Mouse (Mus musculus) retina, adult 2 months (tissue): ENCODE measurements around the gene BC035947.
A peak's percentile ranks its signal among the peaks of the same experiment; 100 is the strongest.
"Not testable (repeated sequence)": the region's sequence is repeated elsewhere in the genome, so short reads cannot be mapped to it uniquely, and the experiment has no call there.

ENCODE experiments used
- DNase-seq: peaks from one replicate; pipeline ENCODE4 v3.0.0-alpha.2; 2012; ENCODE audit warnings: low read depth, low spot score

Gene BC035947

DNA sequence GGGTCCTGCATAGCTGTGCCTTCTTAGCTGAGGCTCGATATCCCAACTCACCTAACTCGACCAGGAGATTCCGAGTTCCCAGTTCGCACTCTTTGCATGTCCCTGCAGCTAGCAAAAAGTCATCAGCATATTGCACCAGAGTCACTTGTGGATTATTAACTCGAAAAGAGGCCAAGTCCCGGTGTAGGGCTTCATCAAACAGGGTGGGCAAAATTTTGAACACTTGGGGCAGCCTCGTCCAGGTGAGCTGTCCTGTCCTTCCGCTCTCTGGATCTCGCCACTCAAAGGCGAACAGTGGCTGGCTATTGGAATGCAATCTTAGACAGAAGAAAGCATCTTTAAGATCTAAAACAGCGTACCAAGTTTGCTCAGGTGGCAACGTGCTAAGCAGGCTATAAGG, 10.1 kb downstream of the BC035947 start:
- DNase-seq = not testable (repeated sequence)

DNA sequence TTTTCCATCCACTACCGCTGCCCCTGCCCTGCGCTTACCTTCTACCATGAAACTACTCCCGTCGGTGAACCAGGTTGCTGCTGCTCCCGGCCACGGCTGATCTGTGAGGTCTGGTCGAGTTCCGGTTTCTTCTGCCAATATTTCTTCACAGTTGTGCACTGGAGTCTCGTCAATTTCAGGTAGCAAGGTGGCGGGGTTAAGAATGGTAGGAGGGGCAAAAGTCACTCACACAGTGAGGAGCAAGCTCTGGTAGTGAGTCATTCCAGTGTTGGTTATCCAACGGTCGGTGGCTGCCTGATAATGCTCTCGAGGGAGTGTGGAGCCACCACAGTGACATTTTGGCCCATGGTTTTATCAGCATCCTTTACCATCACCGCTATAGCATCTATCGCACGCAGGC, 10.9 kb downstream of the BC035947 start:
- DNase-seq = no peak

DNA sequence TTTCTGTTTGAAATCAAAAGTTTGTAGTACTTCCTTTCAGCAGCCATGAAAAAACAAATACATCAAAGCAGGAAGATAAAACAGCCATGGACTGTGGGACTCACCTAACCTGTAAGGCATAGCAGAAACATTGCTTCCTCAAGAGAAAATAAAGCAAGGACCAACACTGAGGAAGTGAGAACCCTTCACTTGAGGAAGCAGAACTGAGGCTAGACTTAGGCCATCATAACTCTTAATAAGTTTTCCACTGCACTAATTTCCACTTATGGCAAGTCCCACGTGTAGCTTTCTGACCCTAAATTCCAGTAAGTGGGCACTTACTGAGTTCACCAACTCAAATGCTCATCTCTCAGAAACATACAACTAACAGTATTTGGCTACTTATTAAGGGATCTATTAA, 21.8 kb downstream of the BC035947 start:
- DNase-seq = no peak

DNA sequence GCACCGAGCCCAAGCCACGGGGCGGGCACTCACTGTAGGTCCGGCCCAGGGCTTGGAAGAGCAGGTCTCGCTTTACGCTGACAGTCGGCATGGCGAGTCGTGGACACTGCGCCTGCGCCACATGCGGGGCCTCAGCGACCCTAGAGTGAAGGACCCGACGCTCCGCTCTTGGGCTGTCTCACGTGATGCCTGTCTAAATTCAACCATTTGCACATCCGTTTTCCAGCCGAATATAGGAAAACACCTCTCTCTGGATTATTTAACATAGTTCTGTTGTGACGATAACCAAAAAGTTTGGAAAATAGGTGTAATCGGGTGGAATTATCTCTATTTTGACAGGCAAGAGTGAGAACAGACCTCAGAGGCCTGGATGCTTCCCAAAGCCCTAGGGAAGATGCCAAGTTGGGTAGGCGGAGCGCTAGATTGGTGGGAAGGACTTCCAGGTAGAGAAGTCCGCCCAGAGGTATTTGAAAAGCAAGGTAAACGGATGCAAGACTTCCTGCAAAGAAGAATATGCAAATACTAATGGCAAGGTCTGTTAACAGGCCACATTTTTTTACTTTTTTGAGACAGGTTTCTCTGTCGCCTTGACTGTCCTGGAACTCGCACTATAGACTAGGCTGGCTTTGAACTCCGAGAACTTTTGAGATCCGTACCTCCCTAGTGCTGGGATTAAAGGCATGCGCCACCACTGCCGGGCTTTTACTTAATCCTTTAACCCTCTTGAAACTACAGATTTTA, 23.0 kb downstream of the BC035947 start, which contains the start of gene Farsb:
Gene Farsb (minus strand): TSS at position 146 of the 741 bp plus-strand sequence.
- DNase-seq = peak; percentile 90

DNA sequence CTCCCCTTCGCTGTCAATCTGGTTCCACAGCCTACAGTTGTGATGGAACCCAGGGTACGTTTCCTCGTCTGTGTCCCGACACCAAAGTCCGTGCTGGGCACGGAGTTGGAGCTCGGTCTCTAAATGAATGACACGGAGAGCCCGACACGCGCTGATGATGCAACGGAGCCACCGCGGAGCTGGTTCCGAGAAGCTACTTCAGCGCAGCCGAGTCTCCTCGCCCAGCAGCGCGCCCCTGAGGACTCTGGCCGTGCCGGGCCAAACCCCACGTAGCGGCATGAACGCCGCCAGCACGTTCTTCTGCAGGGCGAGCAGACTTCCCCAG, 23.6 kb downstream of the BC035947 start:
- no peak for DNase-seq

DNA sequence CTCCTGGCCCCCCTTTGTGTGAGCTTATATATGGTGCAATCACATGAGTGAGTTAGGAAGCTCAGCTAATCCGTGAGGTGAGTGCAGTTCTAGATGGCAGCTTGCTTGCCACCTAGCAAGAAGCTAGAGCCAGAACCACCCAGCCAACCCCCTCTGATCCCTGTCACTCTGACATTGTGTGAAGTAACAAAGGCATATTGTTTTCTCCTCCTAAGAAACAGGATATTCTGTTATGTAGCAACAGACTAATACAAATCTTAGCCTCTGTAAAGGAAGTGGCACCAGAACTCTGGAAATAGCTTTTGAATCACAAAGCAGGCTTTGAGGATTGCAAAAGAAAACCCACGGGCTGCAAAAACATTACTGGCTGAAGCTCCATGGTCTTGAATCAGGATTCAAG, 27.6 kb downstream of the BC035947 start:
- DNase-seq = no peak

DNA sequence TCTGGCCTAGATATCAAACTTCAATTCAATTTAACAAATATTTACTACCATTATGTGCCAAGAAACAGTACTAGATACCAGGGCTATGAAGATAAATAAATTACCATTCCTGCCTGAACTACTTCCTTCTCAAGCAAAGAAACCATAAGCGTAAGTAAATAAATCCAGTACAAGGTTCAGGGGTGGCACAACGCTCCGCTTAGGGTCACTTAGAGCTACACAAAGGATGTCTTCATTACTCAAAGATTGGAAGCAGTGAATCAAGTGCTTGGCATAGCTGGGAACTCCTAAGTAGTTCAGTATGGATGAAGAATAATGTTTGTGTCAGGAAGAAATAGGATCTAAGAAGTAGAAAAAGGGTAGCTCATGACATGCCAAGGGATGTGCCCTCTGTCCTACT, 28.5 kb downstream of the BC035947 start:
- no peak for DNase-seq

DNA sequence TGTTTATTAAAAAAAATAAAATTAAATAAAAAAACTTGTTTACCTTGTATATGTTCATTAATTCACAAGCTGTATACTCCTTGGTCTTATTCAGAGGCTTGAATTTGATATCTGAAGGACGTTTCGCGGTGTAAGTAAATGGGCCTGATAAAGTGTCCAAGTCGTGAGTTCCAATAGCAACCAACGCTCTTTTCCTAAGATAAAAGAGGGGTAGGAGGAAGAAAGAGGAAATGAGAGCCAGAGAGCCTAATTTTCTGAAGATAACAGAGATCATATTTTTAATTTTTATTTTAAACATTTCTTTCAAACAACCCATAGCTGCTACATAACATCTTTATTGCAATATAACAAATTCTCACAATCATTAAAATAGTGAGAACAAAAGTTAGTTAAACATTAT, 39.5 kb downstream of the BC035947 start:
- DNase-seq = no peak

DNA sequence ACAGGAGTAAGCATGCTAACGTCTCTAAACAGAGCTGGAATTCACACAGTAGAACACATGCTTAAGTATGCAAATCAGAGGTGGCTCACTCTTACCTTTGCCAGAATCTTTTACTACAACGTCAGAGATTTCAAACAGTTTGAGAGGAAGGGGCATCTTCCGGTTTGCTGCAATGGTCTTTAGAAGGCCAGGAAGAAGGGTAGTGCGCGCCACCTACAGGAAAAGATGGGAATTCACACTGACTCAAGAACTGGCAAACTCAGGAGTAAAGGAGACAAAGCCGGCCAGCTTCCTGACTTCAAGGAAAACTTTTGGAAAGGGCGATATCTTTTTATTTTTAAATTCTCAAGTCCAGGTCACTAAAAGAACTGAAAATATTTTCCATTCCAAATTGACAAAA, 57.3 kb downstream of the BC035947 start:
- no peak for DNase-seq

DNA sequence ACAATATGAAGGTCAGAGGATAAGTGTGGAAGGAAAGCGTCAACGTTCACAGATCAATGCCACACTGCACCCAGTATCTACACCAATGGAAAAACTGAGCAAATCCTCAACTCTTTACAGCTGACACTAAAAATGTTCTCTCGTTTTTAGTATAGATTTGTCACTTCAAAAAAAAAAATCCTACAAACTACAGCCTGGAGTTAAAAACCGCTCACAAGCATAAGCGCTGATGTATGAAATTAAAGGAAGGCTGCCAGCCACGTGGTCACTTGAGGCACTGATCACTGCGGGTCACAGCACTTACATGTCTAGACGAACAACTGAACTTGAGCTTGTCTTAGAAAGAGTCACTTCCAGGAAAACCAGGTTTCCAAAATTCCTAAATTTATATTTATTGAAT, 58.1 kb downstream of the BC035947 start:
- DNase-seq = no peak

DNA sequence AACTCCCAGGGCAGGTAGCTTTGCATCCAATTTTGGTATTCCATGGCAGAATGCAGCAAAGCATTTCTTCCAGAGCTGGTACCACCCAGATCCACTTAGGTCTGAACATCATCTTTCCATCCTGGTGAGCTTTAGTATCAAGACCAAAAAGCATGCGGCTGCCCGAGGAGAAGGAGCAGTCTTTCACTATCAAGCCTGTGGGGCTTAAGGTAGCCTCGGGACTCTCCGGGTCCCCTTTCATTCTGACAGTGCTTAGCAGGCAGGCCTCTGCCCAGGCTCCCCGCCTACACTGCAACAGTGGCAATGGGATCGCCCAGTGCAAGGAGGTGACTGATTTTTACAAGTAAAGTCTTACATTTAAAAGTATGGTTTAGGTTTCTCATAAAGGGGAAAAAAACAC, 59.4 kb downstream of the BC035947 start:
- no peak for DNase-seq

DNA sequence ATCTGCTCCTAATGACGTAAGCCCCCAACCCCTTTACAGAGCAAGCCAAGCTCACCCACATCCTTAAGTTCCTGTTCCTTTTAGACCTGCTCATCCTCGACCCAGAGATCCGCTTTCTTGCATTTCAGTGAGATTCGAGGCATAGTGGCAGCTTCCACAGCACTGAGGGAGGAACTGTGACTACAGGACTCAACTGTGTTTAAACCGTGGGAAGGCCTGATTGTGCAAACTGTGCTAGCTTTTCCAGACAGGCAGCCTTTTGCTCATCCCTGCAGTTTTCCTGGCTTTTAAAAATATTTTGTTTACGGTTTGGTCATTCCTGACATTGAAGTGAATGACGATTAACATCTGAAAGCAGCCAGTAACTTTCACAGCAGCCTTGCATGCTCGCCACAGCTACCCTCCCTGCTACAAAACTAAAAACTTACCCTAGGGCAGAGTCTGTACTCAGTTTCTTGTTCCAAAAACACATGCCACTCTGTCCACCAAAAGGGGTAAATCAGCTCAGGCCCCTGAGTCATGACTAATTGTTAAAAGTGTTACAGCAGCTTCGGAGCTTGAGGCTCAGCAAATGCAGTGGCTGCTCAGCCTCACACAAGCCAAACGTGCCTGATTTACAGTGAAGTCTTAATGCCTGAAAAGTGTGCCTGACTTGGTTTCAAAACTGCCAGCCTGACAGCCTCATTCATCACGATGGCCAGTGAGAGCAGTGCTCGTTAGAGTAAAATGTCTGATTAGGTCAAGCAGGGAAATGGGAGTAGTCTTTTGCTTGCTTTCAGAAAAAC, 60.7 kb downstream of the BC035947 start:
- DNase-seq = no peak

DNA sequence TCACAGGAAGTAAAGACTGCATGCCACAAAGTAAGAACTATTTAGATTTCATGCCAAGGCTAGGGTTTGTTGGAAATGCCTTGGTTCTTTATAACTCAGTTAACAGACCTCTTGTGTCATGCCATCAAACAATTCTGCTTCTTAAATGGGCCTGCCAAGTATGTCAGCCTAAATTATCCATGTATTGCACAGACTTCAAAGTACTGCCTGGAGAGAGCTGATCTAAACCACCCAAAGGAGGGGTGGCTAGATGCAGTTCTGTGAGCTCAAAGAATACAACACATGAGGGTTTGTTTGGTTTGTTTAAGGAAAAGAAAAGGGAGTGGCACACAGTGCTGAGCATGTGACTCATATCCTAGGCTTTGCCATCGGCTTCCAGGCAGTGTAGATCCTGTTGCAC, 63.9 kb downstream of the BC035947 start:
- DNase-seq = no peak
